Mouse (Mus musculus): ENCODE results near the gene Ddx55. TPM values are rescaled to one million over a fixed set of nuclear protein-coding genes. Genes with fewer than 3 reads are reported as not detected.

Ddx55 gene
- polyA plus RNA-seq, 1 experiment, result 33.2 TPM

DNA sequence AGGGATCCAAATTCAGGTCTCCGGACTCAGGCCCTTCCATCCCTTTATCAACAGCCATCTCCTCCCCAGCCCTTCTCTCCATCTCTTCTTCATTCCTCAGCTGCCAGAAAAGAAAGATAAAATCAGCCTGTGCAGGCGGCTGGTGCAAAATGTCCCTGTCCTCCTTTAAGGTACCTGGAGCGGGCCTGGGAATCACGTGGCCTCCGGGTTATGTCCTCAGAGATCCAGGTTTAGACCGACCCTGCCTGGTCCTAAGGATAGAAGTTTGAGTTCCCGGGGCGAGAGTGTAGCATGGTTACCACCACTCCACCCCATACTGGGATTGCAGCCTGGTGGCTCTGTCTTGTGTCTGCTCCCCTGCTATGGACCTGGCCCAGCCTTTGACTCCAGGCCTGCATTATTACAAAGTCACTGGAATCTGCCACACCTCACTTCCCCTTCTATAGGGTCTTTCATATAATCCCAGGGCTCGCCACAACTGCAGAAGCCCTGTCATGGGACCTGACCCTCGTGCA is 42.1 kb upstream of the Ddx55 start:
- DNase-seq, result no peak
- Histone ChIP-seq H3K4me3 (ENCODE audit: control insufficient read depth, insufficient read depth, low read length) (no peak overlapping the region), H3K36me3 (ENCODE audit: control insufficient read depth, insufficient read depth, low read length) (no peaks in the 10 kb centered on the region), H3K27ac (ENCODE audit: control insufficient read depth, insufficient read depth, low read length) (no peak overlapping the region), H3K4me1 (replicated peaks; ENCODE audit: control insufficient read depth, insufficient read depth, low read length) (no peaks in the 10 kb centered on the region), H3K27me3 (ENCODE audit: control insufficient read depth, insufficient read depth, low read length) (no peaks in the 10 kb centered on the region)
- WGBS, result 95% methylated on average over 10 of the region's 10 CpGs
- TF ChIP-seq POLR2A (IDR thresholded peaks at IDR 0.05; ENCODE audit: control insufficient read depth, extremely low read depth, insufficient read depth, low read length, poor library complexity) (no peak), CTCF (IDR thresholded peaks at IDR 0.05; ENCODE audit: borderline replicate concordance, control insufficient read depth, extremely low read depth, insufficient read depth, low read length, poor library complexity) (no peak)

- no peaks in the 10 kb centered on the region for H3K36me3 ChIP-seq (ENCODE audit: control insufficient read depth, insufficient read depth, low read length)
- 87% methylated on average over 5 of the region's 5 CpGs for WGBS
- TF ChIP-seq CTCF (IDR thresholded peaks at IDR 0.05; ENCODE audit: borderline replicate concordance, control insufficient read depth, extremely low read depth, insufficient read depth, low read length, poor library complexity) (no peak), POLR2A (IDR thresholded peaks at IDR 0.05; ENCODE audit: control insufficient read depth, extremely low read depth, insufficient read depth, low read length, poor library complexity) (no peak)
These were observed 36.9 kb upstream of the Ddx55 start for GRCm38 (mm10) chr5:124515789-124516188.

GRCm38 (mm10) chr5:124518648-124519047 is 34.0 kb upstream of the Ddx55 start:
- no peak overlapping the region for H3K4me3 ChIP-seq (ENCODE audit: control insufficient read depth, insufficient read depth, low read length)
- DNase-seq, result no peak
- no peaks in the 10 kb centered on the region for H3K36me3 ChIP-seq (ENCODE audit: control insufficient read depth, insufficient read depth, low read length)
- H3K4me1 ChIP-seq (replicated peaks; ENCODE audit: control insufficient read depth, insufficient read depth, low read length), result no peaks in the 10 kb centered on the region
- TF ChIP-seq POLR2A (IDR thresholded peaks at IDR 0.05; ENCODE audit: control insufficient read depth, extremely low read depth, insufficient read depth, low read length, poor library complexity) (no peak), CTCF (IDR thresholded peaks at IDR 0.05; ENCODE audit: borderline replicate concordance, control insufficient read depth, extremely low read depth, insufficient read depth, low read length, poor library complexity) (no peak)
- H3K27me3 ChIP-seq (ENCODE audit: control insufficient read depth, insufficient read depth, low read length), result no peaks in the 10 kb centered on the region
- no peak overlapping the region for H3K27ac ChIP-seq (ENCODE audit: control insufficient read depth, insufficient read depth, low read length)
- WGBS, result 96% methylated on average over 10 of the region's 10 CpGs

More at GRCm38 (mm10) chr5:124515789-124516188, 36.9 kb upstream of the Ddx55 start:
- no peaks in the 10 kb centered on the region for H3K4me1 ChIP-seq (replicated peaks; ENCODE audit: control insufficient read depth, insufficient read depth, low read length)
- H3K27me3 ChIP-seq (ENCODE audit: control insufficient read depth, insufficient read depth, low read length), result no peaks in the 10 kb centered on the region
- no peak overlapping the region for H3K4me3 ChIP-seq (ENCODE audit: control insufficient read depth, insufficient read depth, low read length)
- DNase-seq, result no peak
- no peak overlapping the region for H3K27ac ChIP-seq (ENCODE audit: control insufficient read depth, insufficient read depth, low read length)

- no peaks in the 10 kb centered on the region for H3K27me3 ChIP-seq (ENCODE audit: control insufficient read depth, insufficient read depth, low read length)
- 79% methylated on average over 4 of the region's 4 CpGs for WGBS
- no peaks in the 10 kb centered on the region for H3K4me1 ChIP-seq (replicated peaks; ENCODE audit: control insufficient read depth, insufficient read depth, low read length)
- TF ChIP-seq POLR2A (IDR thresholded peaks at IDR 0.05; ENCODE audit: control insufficient read depth, extremely low read depth, insufficient read depth, low read length, poor library complexity) (no peak), CTCF (IDR thresholded peaks at IDR 0.05; ENCODE audit: borderline replicate concordance, control insufficient read depth, extremely low read depth, insufficient read depth, low read length, poor library complexity) (no peak)
- DNase-seq, result no peak
- H3K36me3 ChIP-seq (ENCODE audit: control insufficient read depth, insufficient read depth, low read length), result no peaks in the 10 kb centered on the region
- H3K27ac ChIP-seq (ENCODE audit: control insufficient read depth, insufficient read depth, low read length), result no peak overlapping the region
- no peak overlapping the region for H3K4me3 ChIP-seq (ENCODE audit: control insufficient read depth, insufficient read depth, low read length)
These were observed 31.1 kb upstream of the Ddx55 start for GRCm38 (mm10) chr5:124521588-124521987.

- Histone ChIP-seq H3K27me3 (ENCODE audit: control insufficient read depth, insufficient read depth, low read length) (no peaks in the 10 kb centered on the region), H3K27ac (ENCODE audit: control insufficient read depth, insufficient read depth, low read length) (no peak overlapping the region), H3K4me1 (replicated peaks; ENCODE audit: control insufficient read depth, insufficient read depth, low read length) (no peaks in the 10 kb centered on the region), H3K4me3 (ENCODE audit: control insufficient read depth, insufficient read depth, low read length) (no peak overlapping the region), H3K36me3 (ENCODE audit: control insufficient read depth, insufficient read depth, low read length) (no peaks in the 10 kb centered on the region)
- DNase-seq, result no peak
- no peak for TF ChIP-seq POLR2A (IDR thresholded peaks at IDR 0.05; ENCODE audit: control insufficient read depth, extremely low read depth, insufficient read depth, low read length, poor library complexity)
- TF ChIP-seq CTCF (IDR thresholded peaks at IDR 0.05; ENCODE audit: borderline replicate concordance, control insufficient read depth, extremely low read depth, insufficient read depth, low read length, poor library complexity), result no peak
- 99% methylated on average over 8 of the region's 8 CpGs for WGBS
These were observed 29.6 kb upstream of the Ddx55 start for GRCm38 (mm10) chr5:124523032-124523431.

DNA sequence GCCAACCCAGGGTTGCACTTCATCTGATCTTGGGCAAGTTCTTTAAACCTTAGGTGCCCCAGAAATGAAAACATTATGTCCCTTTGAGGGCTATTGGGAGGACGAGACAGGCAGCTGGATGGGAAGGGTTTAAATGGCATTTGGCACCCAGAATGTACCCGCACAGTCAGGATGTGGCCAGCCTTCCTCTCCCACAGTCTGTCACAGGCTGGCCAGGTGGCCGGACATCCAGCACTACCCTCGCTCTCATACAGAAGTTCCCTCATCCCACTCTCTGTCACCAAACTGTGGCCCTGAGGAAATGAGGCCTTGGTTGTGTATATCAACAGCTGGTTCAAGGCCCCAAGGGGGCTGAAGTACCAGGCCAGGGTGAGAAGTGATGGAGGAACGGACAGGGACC is 27.7 kb upstream of the Ddx55 start:
- DNase-seq, result no peak
- H3K27me3 ChIP-seq (ENCODE audit: control insufficient read depth, insufficient read depth, low read length), result no peaks in the 10 kb centered on the region
- no peaks in the 10 kb centered on the region for H3K36me3 ChIP-seq (ENCODE audit: control insufficient read depth, insufficient read depth, low read length)
- peaks cover 4% of the 10 kb centered on the region for H3K4me1 ChIP-seq (replicated peaks; ENCODE audit: control insufficient read depth, insufficient read depth, low read length)
- WGBS, result 46% methylated on average over 5 of the region's 5 CpGs
- TF ChIP-seq POLR2A (IDR thresholded peaks at IDR 0.05; ENCODE audit: control insufficient read depth, extremely low read depth, insufficient read depth, low read length, poor library complexity) (no peak), CTCF (IDR thresholded peaks at IDR 0.05; ENCODE audit: borderline replicate concordance, control insufficient read depth, extremely low read depth, insufficient read depth, low read length, poor library complexity) (no peak)
- H3K4me3 ChIP-seq (ENCODE audit: control insufficient read depth, insufficient read depth, low read length), result no peak overlapping the region
- no peak overlapping the region for H3K27ac ChIP-seq (ENCODE audit: control insufficient read depth, insufficient read depth, low read length)

GRCm38 (mm10) chr5:124528351-124528750 is 24.3 kb upstream of the Ddx55 start:
- WGBS, result 93% methylated on average over 4 of the region's 4 CpGs
- Histone ChIP-seq H3K27me3 (ENCODE audit: control insufficient read depth, insufficient read depth, low read length) (no peaks in the 10 kb centered on the region), H3K27ac (ENCODE audit: control insufficient read depth, insufficient read depth, low read length) (no peak overlapping the region), H3K4me1 (replicated peaks; ENCODE audit: control insufficient read depth, insufficient read depth, low read length) (peaks cover 18% of the 10 kb centered on the region), H3K36me3 (ENCODE audit: control insufficient read depth, insufficient read depth, low read length) (no peaks in the 10 kb centered on the region), H3K4me3 (ENCODE audit: control insufficient read depth, insufficient read depth, low read length) (no peak overlapping the region)
- no peak for DNase-seq
- no peak for TF ChIP-seq POLR2A (IDR thresholded peaks at IDR 0.05; ENCODE audit: control insufficient read depth, extremely low read depth, insufficient read depth, low read length, poor library complexity)
- no peak for TF ChIP-seq CTCF (IDR thresholded peaks at IDR 0.05; ENCODE audit: borderline replicate concordance, control insufficient read depth, extremely low read depth, insufficient read depth, low read length, poor library complexity)

Data from thymus, adult 2 months (tissue).